Mouse (Mus musculus) megakaryocyte progenitor cell, adult 5-6 weeks (primary cell): Measurements from ENCODE around the gene Cacng8. TPM values are rescaled to one million over a fixed set of nuclear protein-coding genes. Genes with fewer than 3 reads are reported as not detected.

Source experiments
- ATAC-seq: replicated peaks from 2 replicates; pipeline ENCODE4 v1.8.0; 2016; ENCODE audit warnings: mild to moderate bottlenecking, moderate TSS enrichment, inconsistent platforms; ENCODE audit not compliant: poor library complexity
- total RNA-seq, 2 experiments: library from RNA; stranded (forward) in 1 of 2; stranded (reverse) in 1 of 2; fragments of 157-497, 149-512 nt in 1 of 2; fragments of 200-1000 nt in 1 of 2; gene quantifications; 2 replicates each; pipeline versions ENCODE4 v1.2.3 to v1.2.4; 2015 to 2017

The Cacng8 gene
- total RNA-seq (2015) = not detected in 2 replicates
- total RNA-seq (2017) = not detected in 2 replicates

GRCm38 (mm10) chr7:3390413-3391080 is at the start of gene Cacng8:
Gene Cacng8 (plus strand): TSS chr7:3390683.
- ATAC-seq = no peak

GRCm38 (mm10) chr7:3343861-3344260 is 46.6 kb upstream of the Cacng8 start:
- ATAC-seq = no peak

GRCm38 (mm10) chr7:3345301-3345700 is 45.2 kb upstream of the Cacng8 start:
- no peak for ATAC-seq

- no peak for ATAC-seq
Measured at GRCm38 (mm10) chr7:3347366-3348287, 42.9 kb upstream of the Cacng8 start.

DNA sequence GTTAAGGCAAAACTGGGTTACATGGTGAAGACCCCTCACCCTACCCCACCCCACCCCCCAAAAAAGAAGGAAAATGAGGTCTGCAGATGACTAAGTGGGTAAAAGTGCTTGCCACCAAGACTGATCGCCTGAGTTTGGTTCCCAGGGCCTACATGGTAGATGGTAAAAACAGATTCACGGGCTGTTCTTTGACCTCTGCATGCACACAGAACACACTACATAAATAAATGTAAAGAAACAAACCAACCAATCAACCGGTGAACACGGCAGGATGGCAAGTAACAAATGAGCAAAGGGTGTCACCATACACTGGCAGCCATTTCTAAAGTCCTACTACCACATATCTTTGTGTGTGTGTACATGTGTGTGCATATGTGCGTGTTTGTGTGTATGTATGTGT is 42.2 kb upstream of the Cacng8 start:
- no peak for ATAC-seq

- ATAC-seq = no peak
Measured at GRCm38 (mm10) chr7:3349775-3350174, 40.7 kb upstream of the Cacng8 start.

- ATAC-seq = no peak
Measured at GRCm38 (mm10) chr7:3351536-3351935, 38.9 kb upstream of the Cacng8 start.

GRCm38 (mm10) chr7:3354850-3355249 is 35.6 kb upstream of the Cacng8 start:
- ATAC-seq = no peak

DNA sequence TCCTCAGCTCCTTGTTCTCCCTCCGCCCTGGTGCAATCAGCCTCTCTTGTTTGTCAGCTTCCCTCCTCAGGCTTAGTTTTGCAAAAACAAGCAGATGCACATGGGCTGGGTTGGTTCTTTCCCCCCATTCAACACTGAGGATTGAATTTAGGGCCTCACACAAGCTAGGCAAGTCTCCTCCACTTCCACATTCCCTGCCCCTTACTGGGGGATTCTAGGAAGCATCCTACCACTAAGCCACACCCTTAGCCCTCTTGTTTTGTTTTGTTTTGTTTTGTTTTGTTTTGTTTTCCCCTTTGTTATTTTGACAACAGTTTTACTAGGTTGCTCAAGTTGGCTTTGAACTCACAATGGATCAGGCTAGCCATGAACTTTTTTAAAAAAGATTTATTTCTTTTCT is 29.8 kb upstream of the Cacng8 start:
- no peak for ATAC-seq

DNA sequence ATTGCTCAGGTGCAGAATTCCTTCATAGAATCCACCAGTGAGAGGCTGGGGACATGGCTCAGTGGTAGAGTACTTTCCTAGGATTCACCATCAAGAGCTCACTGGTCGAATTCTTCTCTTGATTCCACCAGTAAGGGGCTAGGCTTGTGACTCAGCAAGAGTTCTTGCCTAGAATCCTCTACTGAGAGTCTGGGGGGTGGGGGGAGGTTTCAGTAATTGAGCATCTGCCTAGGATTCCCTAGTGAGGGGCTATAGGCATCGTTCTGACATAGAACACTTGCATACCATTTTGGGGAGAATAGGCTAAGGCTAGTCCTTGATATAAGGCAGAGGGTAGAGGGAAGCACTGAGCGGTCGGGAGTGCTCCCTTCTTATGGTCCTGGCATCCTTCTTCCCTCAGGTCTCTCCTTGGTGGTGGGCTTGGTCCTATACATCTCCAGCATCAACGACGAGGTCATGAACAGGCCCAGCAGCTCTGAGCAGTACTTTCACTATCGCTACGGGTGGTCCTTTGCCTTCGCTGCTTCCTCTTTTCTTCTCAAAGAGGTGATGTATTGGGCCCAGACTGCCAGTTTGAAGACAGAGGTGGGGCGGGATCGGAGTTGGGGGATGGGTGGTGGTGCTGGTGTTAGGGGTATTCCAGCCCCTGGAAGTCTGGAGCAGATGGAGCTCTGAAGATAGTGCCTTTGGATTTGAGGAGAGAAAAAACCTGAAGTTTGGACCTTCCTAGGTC is 24.8 kb upstream of the Cacng8 start:
- peak; percentile 83 for ATAC-seq

DNA sequence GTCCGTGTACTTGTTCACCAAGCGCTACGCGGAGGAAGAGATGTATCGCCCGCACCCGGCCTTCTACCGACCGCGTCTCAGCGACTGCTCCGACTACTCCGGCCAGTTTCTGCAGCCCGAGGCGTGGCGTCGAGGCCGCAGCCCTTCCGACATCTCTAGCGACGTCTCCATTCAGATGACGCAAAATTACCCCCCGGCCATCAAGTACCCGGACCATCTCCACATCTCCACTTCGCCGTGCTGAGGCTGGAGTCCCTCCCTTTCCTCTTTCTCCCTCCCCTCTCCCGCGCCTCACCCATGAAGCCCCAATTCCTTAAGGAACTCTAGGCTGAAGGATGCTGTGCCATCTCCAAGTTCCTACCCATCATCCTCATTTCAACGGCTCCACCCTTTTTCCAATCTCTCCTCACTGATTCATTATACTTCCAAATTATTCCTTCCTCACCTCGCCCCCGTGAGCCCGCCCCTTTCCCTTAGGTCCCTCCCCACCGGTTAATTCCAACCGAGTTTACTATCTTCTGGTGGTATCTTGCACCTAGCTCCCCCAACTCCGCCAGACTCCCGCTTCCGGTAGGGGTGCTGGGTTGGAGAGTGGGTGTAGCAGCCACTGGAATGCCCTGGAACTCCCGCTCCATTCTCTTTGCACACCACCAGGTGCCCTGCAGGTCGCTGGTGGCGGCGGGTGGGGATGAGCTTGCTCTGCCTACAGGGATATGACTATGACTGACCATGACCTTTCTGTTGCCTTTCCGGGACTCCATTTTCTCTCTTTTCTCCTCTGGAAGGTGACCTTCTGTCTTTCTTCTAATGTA is 23.6 kb upstream of the Cacng8 start:
- peak; percentile 27 for ATAC-seq

DNA sequence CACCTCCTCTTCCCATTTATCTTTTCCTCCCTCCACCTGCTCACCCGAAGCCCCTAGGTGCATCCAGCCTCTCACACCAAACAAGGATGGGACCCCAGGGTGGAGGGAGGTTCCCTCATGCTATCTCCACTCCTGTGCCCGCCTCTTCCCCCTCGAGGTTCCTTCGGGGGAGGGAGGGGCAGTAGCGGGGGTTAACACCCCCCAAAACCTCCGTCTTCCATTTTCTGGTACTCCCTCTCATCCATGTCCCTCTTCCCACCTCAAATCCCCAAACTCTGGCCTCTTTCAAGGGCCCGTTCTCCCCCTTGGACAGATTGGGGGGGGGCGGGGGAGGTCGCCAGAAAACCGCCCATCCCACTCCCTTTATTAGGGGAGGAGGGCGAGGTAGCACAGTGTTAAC is 22.9 kb upstream of the Cacng8 start:
- no peak for ATAC-seq

DNA sequence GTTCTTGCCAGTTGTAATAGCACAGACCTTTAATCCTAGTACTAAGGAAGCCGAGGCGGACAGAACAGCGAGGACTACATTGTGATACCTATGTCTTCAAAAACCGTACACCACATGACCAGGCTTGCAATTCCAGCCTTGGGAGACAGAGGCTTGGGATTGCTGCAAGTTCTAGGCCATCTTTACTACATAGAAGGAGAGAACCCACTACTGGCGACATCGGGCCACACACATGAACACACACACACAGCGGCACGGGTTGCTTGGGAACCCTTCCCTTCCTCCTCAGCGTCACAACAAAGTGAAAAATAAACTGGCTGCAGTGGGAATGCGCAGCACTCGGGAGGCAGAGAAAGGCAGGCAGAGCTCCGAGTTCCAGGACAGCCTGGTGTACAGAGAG is 22.2 kb upstream of the Cacng8 start:
- ATAC-seq = no peak

DNA sequence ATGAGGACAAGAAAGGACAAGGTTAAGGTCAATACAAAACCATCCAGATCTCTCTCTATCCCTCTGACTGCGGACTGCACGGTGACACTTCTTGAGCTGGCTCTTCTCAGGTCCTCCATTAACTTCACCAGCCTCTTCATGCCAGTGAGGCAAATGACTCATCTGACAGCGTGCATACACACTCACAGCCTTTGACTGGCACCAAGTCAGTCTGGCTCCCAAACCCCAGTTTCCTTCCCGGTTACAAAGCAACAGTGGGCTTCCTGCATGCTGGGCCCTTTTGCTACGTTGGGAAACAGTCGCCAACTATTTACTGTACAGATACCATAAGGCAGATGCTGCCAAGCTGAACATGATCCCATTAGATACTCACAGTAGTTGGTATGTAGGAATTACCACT is 21.3 kb upstream of the Cacng8 start:
- ATAC-seq = peak; percentile 19; the same call in 1 of the 2 replicates

GRCm38 (mm10) chr7:3370407-3370806 is 20.1 kb upstream of the Cacng8 start:
- ATAC-seq = no peak

- no peak for ATAC-seq
Measured at GRCm38 (mm10) chr7:3372376-3372775, 18.1 kb upstream of the Cacng8 start.

GRCm38 (mm10) chr7:3373754-3374153 is 16.7 kb upstream of the Cacng8 start:
- no peak for ATAC-seq

- peak; percentile 80 for ATAC-seq
Measured at GRCm38 (mm10) chr7:3376831-3377230, 13.7 kb upstream of the Cacng8 start.

DNA sequence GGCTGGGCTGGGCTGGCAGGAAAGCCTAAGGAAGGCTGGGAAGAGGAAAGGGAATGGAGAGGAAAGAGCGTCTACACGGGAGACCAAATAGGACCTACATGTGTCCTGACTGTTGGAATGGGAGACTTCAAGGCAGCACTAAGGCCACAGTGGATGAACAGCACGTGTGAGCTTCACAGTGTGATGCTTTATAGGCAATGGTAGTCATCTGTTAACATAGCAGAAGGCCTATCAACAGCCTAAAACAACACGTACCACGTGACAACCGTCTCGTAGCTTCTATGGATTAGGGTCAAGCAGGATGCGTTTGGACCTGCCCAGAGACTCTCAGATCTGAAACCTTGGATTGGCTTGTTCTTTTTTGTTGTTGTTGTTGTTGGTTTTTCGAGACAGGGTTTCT is 8.4 kb upstream of the Cacng8 start:
- no peak for ATAC-seq

DNA sequence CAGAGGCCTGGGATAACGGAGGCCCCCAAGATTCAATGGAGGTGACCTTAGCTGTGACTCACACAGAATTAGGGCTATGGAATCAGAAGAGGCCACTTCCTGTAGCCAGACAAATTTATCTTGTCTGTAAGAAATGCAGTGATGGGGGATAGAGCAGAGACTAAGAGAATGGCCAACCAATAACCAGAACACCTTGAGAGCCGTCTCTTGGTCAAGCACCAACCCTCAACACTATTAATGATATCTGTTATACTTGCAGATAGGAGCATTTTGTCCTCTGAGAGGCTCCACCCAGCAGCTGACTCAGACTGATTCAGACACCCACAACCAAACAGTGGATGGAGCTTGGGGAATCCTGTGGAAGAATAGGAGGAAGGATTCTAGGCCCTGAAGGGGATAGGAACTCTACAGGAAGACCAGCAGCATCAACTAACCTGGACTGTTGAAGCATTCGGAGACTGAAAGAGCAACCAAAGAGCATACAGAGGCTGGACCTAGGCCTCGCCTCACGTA is 5.6 kb upstream of the Cacng8 start:
- no peak for ATAC-seq
